Mouse (Mus musculus) heart, embryonic 12.5 days (tissue): Measurements from ENCODE around the gene Ccdc47. TPM values are rescaled to one million over a fixed set of nuclear protein-coding genes. Genes with fewer than 3 reads are reported as not detected.

Experiments
- polyA plus RNA-seq: library from polyadenylated mRNA; unstranded; fragments of >200 nt; fragmentation: Nextera tagmentation; extraction: Ambion mirVana; gene quantifications from 2 replicates; pipeline ENCODE4 v1.2.1, GENCODE M21; 2016

Gene Ccdc47
- polyA plus RNA-seq, 1 experiment from 2014 or later = 93.1 TPM

Other genes starting within 250 kb of the Ccdc47 start
- gene Ace, start 248.4 kb downstream of the Ccdc47 start, polyA plus RNA-seq = 1.00 and 1.3 TPM in 2 replicates
- not detected in 2 replicates for gene Ace3, start 221.7 kb downstream of the Ccdc47 start, polyA plus RNA-seq
- gene Kcnh6, start 208.2 kb downstream of the Ccdc47 start, polyA plus RNA-seq = 0.19 TPM in 1 of 2 replicates, not detected in the other
- 62.7 and 69.9 TPM in 2 replicates for gene Dcaf7, start 179.5 kb downstream of the Ccdc47 start, polyA plus RNA-seq
- 9.0 and 11.8 TPM in 2 replicates for gene Taco1, start 150.3 kb downstream of the Ccdc47 start, polyA plus RNA-seq
- gene Map3k3, start 131.7 kb downstream of the Ccdc47 start, polyA plus RNA-seq = 35.0 and 35.3 TPM in 2 replicates
- gene Gm10840, start 55.5 kb downstream of the Ccdc47 start, polyA plus RNA-seq = not detected in 2 replicates
- 125 and 135 TPM in 2 replicates for gene Limd2, start 55.5 kb downstream of the Ccdc47 start, polyA plus RNA-seq
- gene Strada, start 14.2 kb downstream of the Ccdc47 start, polyA plus RNA-seq = 22.4 and 22.6 TPM in 2 replicates
- gene Ddx42, start 582 bp upstream of the Ccdc47 start, polyA plus RNA-seq = 59.1 and 60.7 TPM in 2 replicates
- gene Ftsj3, start 39.7 kb upstream of the Ccdc47 start, polyA plus RNA-seq = 45.3 and 45.9 TPM in 2 replicates
- 247 and 253 TPM in 2 replicates for gene Psmc5, start 39.8 kb upstream of the Ccdc47 start, polyA plus RNA-seq
- gene Smarcd2, start 56.6 kb upstream of the Ccdc47 start, polyA plus RNA-seq = 24.6 and 25.3 TPM in 2 replicates
- gene Tcam1, start 60.3 kb upstream of the Ccdc47 start, polyA plus RNA-seq = 0.05 and 0.06 TPM in 2 replicates
- not detected in 2 replicates for gene Gh, start 85.5 kb upstream of the Ccdc47 start, polyA plus RNA-seq
- 0.83 and 0.95 TPM in 2 replicates for gene Cd79b, start 98.4 kb upstream of the Ccdc47 start, polyA plus RNA-seq
- gene Scn4a, start 136.9 kb upstream of the Ccdc47 start, polyA plus RNA-seq = 0.08 and 0.13 TPM in 2 replicates
- gene Prr29, start 149.1 kb upstream of the Ccdc47 start, polyA plus RNA-seq = 0.28 TPM in 1 of 2 replicates, not detected in the other
- gene Icam2, start 171.7 kb upstream of the Ccdc47 start, polyA plus RNA-seq = 59.7 and 68.4 TPM in 2 replicates